Mouse (Mus musculus): ENCODE data around the gene Enthd1. TPM values are rescaled to one million over a fixed set of nuclear protein-coding genes. Genes with fewer than 3 reads are reported as not detected.

The Enthd1 gene
- polyA plus RNA-seq, 1 experiment, result not detected

DNA sequence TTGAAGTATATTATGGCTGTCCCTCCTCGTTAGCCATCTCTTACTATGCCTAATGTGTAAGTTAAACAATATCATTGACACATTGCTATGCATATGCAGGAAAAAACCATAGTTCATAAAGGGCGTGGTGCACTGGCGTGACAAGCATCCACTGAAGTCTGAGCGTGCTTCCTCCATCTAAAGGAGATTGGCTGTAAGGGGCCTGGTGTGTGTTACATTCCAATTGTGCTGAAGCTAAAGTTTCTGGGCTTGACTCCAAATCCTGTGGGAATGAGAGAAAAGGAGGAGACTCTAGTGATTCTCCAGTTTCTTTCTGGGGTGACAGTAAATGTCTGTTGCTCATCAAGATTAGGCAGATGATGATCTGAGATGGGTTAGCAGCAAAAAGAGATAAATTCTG lies 2.8 kb upstream of the Enthd1 start:
- Histone ChIP-seq H3K4me1 (ENCODE audit: control insufficient read depth) (peaks cover 2% of the 10 kb centered on the region; the same call in 1 of the 2 replicates), H3K36me3 (ENCODE audit: control insufficient read depth) (no peaks in the 10 kb centered on the region), H3K9me3 (ENCODE audit: control insufficient read depth, low read length) (no peaks in the 10 kb centered on the region), H3K4me3 (replicated peaks) (no peak overlapping the region), H3K27me3 (ENCODE audit: control insufficient read depth) (peaks cover 39% of the 10 kb centered on the region)
- TF ChIP-seq TAL1 (IDR thresholded peaks at IDR 0.05; ENCODE audit: low read length) (no peak), GATA1 (IDR thresholded peaks at IDR 0.05; ENCODE audit: low read length) (no peak)

DNA sequence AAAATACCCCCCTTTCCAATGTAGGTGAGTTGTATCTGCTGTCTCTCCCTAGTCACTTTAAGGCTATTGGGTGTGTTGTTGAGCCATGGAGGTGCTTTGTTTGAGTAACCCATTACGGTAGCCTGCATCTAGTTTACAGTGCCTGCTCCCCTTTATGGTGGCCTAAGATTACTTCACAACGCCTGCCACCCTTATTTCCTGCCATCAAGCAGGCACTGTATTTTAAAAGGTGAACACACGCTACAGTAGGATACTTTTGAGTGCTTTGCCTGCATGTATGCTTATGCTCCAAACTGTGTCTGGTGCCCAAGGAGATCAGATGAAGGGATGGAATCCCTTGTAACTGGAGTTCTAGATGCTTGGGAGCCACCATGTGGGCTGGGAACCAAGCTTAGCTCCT lies 2.2 kb upstream of the Enthd1 start:
- H3K27me3 ChIP-seq (ENCODE audit: control insufficient read depth), result peaks cover 38% of the 10 kb centered on the region
- H3K36me3 ChIP-seq (ENCODE audit: control insufficient read depth), result no peaks in the 10 kb centered on the region
- no peak overlapping the region for H3K4me3 ChIP-seq (replicated peaks)
- TF ChIP-seq TAL1 (IDR thresholded peaks at IDR 0.05; ENCODE audit: low read length) (no peak), GATA1 (IDR thresholded peaks at IDR 0.05; ENCODE audit: low read length) (no peak)
- H3K9me3 ChIP-seq (ENCODE audit: control insufficient read depth, low read length), result no peaks in the 10 kb centered on the region
- H3K4me1 ChIP-seq (ENCODE audit: control insufficient read depth), result no peaks in the 10 kb centered on the region

DNA sequence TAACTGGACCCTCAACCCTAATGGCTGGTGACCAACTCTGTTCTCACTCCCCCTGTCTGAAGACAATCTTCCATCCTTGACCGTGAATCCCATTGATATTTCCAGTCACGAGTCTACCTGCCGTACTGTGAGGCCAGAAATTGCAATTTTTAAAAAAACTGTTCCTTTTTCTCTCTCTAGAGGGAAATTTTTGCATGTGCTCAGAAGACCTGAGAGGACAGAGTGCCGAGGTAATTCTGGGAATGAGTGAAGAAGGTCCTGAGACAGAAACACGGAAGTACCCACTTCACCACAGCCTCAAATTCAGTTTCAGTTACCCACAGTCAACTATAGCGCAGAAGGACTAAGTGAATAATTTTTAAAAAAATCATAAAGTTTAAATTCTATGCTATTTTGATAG lies 1.7 kb upstream of the Enthd1 start:
- Histone ChIP-seq H3K9me3 (ENCODE audit: control insufficient read depth, low read length) (no peaks in the 10 kb centered on the region), H3K4me1 (ENCODE audit: control insufficient read depth) (no peaks in the 10 kb centered on the region), H3K27me3 (ENCODE audit: control insufficient read depth) (peaks cover 34% of the 10 kb centered on the region), H3K4me3 (replicated peaks) (no peak overlapping the region), H3K36me3 (ENCODE audit: control insufficient read depth) (no peaks in the 10 kb centered on the region)
- TF ChIP-seq TAL1 (IDR thresholded peaks at IDR 0.05; ENCODE audit: low read length), result no peak
- TF ChIP-seq GATA1 (IDR thresholded peaks at IDR 0.05; ENCODE audit: low read length), result no peak

DNA sequence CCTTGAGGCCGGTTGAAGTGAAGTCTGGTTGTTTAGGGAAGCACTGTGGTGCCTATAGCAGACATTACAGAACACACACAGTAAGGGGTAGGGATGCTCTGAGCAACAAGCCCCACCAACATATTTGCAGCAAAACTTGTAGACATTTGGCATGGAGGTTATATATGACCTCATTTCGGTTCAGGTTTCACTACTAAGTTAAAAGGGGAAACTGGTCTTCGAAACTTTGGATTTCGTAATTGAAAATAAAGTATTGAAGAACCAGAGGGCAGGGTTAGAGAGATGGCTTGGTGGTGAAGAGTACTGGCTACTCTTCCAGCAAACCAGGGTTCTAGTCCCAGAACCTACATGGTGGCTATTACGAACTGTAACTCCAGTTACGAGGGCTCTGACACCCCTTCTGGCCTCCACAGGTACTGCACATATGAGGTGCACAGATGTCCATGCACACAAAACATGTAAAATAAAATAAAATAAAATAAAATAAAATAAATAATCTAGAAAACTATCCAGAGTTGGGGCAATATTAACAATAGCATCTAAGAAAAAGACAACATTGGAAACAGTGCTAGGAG lies 1.2 kb downstream of the Enthd1 start:
- TF ChIP-seq TAL1 (IDR thresholded peaks at IDR 0.05; ENCODE audit: low read length) (no peak), GATA1 (IDR thresholded peaks at IDR 0.05; ENCODE audit: low read length) (no peak)
- Histone ChIP-seq H3K9me3 (ENCODE audit: control insufficient read depth, low read length) (no peaks in the 10 kb centered on the region), H3K27me3 (ENCODE audit: control insufficient read depth) (peaks cover 42% of the 10 kb centered on the region), H3K4me1 (ENCODE audit: control insufficient read depth) (no peaks in the 10 kb centered on the region), H3K4me3 (replicated peaks) (no peak overlapping the region), H3K36me3 (ENCODE audit: control insufficient read depth) (no peaks in the 10 kb centered on the region)

DNA sequence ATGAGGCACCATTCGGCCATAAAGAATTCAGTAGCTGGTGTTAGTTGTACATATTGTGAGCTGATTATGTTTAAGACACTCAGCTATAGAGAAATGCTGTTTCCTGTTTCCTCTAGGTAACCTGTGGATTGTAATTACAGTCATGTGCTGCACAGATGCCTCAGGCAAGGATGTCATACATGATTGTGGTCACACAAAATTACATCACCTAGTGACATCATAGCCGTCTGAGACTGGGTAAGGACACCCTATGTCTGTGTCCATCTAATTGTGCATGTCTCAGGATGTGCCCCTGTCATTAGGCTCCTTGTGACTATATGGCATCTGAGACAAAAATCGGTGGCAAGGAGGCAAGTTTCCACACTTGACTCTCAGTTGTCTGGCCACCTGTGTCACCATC lies 2.5 kb downstream of the Enthd1 start:
- Histone ChIP-seq H3K9me3 (ENCODE audit: control insufficient read depth, low read length) (no peaks in the 10 kb centered on the region), H3K27me3 (ENCODE audit: control insufficient read depth) (peaks cover 48% of the 10 kb centered on the region), H3K4me1 (ENCODE audit: control insufficient read depth) (no peaks in the 10 kb centered on the region), H3K36me3 (ENCODE audit: control insufficient read depth) (no peaks in the 10 kb centered on the region), H3K4me3 (replicated peaks) (no peak overlapping the region)
- TF ChIP-seq TAL1 (IDR thresholded peaks at IDR 0.05; ENCODE audit: low read length) (no peak), GATA1 (IDR thresholded peaks at IDR 0.05; ENCODE audit: low read length) (no peak)

DNA sequence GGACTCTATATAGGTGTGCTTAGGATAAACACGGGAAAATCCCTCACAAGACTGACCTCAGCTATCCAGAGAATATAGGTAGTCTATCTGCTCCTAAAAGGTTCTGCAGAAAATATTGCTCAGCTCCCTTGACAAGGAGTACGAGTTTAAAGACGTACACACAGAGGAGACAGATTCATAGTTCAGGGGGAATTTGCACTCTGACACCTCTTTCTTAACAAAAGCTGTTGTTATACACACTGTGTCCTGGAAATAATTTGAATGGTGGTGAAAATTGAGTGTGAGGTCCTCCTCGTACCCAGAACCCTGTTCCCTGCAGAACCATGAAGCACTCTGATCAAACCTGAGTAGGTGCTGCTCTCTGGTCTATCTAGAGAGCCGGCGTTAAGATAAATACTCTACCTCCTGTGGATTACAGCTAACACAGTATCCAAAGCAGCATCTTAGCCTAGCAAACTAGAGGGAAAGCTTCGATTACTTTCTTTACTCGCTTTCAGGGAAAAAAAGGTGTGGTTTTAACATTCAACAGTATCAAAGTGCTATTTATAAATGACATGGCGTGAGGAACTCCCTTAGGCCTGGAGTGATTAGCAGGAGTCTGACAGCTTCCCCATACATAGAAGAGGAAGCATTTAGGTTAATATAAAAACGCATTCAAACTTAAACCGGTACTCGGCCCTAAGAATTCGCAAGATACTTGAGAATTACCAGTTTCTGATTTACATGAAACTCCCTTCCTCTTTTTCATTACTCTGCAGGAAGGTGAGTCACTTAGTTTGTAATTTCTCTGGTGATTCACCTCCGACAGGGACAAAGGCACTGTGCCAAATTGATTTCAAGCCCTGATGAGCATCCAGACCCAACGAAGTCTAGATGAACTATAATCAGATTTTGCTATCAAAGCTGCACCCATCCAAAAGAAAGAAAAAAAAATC lies 4.0 kb downstream of the Enthd1 start:
- Histone ChIP-seq H3K36me3 (ENCODE audit: control insufficient read depth) (no peaks in the 10 kb centered on the region), H3K9me3 (ENCODE audit: control insufficient read depth, low read length) (no peaks in the 10 kb centered on the region), H3K27me3 (ENCODE audit: control insufficient read depth) (peaks cover 48% of the 10 kb centered on the region), H3K4me1 (ENCODE audit: control insufficient read depth) (no peaks in the 10 kb centered on the region), H3K4me3 (replicated peaks) (no peak overlapping the region)
- TF ChIP-seq TAL1 (IDR thresholded peaks at IDR 0.05; ENCODE audit: low read length) (no peak), GATA1 (IDR thresholded peaks at IDR 0.05; ENCODE audit: low read length) (no peak)

DNA sequence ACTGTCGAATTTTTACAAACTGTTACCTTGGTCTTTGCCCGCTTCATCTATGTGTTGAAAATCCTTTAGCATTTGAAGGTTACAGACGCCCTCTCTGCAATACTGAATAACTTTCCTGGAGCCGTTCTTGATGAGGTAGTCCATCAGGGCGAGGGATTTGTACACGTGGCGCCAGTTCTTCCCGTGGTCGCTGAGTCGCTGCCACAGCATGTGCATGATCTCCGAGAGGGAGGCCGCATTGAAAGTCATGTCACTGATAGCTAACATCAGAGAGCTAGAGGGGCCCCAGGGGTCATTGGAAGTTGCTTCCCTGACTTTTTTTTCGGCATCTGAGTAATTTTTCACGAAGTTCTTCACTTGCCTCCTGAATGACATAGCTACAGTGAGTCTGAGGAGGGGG lies 5.0 kb downstream of the Enthd1 start:
- H3K36me3 ChIP-seq (ENCODE audit: control insufficient read depth), result no peaks in the 10 kb centered on the region

DNA sequence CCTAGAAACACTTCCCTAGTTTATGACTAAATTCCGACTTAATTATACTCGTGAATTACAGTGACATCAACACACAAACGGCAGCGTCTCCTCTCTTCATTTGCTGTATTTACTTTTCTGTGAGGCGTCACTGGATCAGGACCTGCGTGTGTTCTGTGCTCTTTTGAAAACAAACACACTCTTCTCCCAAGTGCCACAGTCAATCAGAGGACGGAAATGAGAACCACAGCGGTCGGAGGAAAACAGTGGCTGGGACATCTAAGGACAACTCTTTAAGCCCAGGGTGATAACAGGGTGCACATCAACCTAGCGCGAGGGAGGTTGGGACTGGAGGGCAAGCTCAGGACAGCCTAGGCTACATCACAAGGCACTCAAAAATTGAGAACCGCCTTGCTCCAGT lies 5.4 kb downstream of the Enthd1 start:
- H3K27me3 ChIP-seq (ENCODE audit: control insufficient read depth), result peaks cover 42% of the 10 kb centered on the region
- H3K4me1 ChIP-seq (ENCODE audit: control insufficient read depth), result no peaks in the 10 kb centered on the region
- TF ChIP-seq GATA1 (IDR thresholded peaks at IDR 0.05; ENCODE audit: low read length) (no peak), TAL1 (IDR thresholded peaks at IDR 0.05; ENCODE audit: low read length) (no peak)
- H3K9me3 ChIP-seq (ENCODE audit: control insufficient read depth, low read length), result no peaks in the 10 kb centered on the region
- no peak overlapping the region for H3K4me3 ChIP-seq (replicated peaks)
- no peaks in the 10 kb centered on the region for H3K36me3 ChIP-seq (ENCODE audit: control insufficient read depth)

More for the DNA sequence above, 5.0 kb downstream of the Enthd1 start:
- H3K9me3 ChIP-seq (ENCODE audit: control insufficient read depth, low read length), result no peaks in the 10 kb centered on the region
- peaks cover 45% of the 10 kb centered on the region for H3K27me3 ChIP-seq (ENCODE audit: control insufficient read depth)
- no peaks in the 10 kb centered on the region for H3K4me1 ChIP-seq (ENCODE audit: control insufficient read depth)
- H3K4me3 ChIP-seq (replicated peaks), result no peak overlapping the region
- TF ChIP-seq TAL1 (IDR thresholded peaks at IDR 0.05; ENCODE audit: low read length), result no peak
- TF ChIP-seq GATA1 (IDR thresholded peaks at IDR 0.05; ENCODE audit: low read length), result no peak

DNA sequence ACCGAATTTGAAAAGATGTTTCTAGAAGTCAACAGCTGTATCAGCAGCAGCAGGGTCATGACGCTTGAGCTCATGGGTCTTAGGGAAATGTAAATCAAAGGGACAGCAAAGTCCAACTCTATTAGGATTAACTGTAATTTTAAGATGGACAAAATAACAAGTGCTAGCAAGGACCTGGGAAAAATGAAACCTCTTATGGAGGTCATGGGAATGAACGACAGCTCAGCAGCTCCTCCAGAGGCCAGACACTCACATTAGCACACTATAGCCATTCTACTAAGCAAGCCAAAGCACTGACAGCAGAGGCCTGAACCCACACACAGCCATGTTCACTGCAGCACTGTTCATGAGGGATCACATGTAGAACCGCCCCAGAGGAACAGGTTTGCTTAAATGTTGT lies 7.2 kb downstream of the Enthd1 start:
- TF ChIP-seq GATA1 (IDR thresholded peaks at IDR 0.05; ENCODE audit: low read length), result no peak
- no peak for TF ChIP-seq TAL1 (IDR thresholded peaks at IDR 0.05; ENCODE audit: low read length)
- Histone ChIP-seq H3K27me3 (ENCODE audit: control insufficient read depth) (peaks cover 43% of the 10 kb centered on the region), H3K36me3 (ENCODE audit: control insufficient read depth) (no peaks in the 10 kb centered on the region), H3K4me3 (replicated peaks) (no peak overlapping the region), H3K9me3 (ENCODE audit: control insufficient read depth, low read length) (no peaks in the 10 kb centered on the region), H3K4me1 (ENCODE audit: control insufficient read depth) (no peaks in the 10 kb centered on the region)

Measured in erythroblast, embryonic 14.5 days (primary cell).